ENCODE assay signal across 21 mouse cellular contexts in genomic region chr4:83380266-83380665, GRCm38 (mm10). TPM values are rescaled to one million over a fixed set of nuclear protein-coding genes. Genes with fewer than 3 reads are reported as not detected.
DNase-seq lines count a peak whose midpoint lies in the region; ATAC-seq and TF ChIP-seq lines count a peak whose summit lies in the region.
"Had no signal": no experiment of that assay in that cellular context is flagged by ENCODE, and none has a peak within 500 bp of the region (broad histone marks: within the 10 kb centered on the region; RNA-seq: fewer than 3 reads in every experiment).

No protein-coding gene starts in this region.

- peak; percentile 82 for ATAC-seq in Patski
- no peak for ATAC-seq in forebrain, embryonic 11.5 days (replicated peaks; ENCODE audit: low FRiP score)
- ATAC-seq: forebrain, embryonic 14.5 days; intestine, embryonic 16.5 days; liver, embryonic 12.5 days; lung, postnatal 0 days had no signal

- peak; percentile 71 for DNase-seq in adrenal gland, adult 2 months
- DNase-seq in adrenal gland, postnatal 25 days, result no peak
- peak; percentile 77 for DNase-seq in 3134 (ENCODE audit: extremely low read depth, insufficient read length, low spot score)
- peak; percentile 83 for DNase-seq in Patski (ENCODE audit: low read depth, low spot score)
- DNase-seq in forebrain, embryonic 11.5 days (ENCODE audit: low spot score), result no peak
- no peak for DNase-seq in ovary, adult 18-20 months (ENCODE audit: low spot score)
- DNase-seq in kidney, postnatal 36 days, result no peak
- DNase-seq: B cell, adult 2 months; cerebellum, postnatal 10 days; kidney, postnatal 14 days; left cerebral cortex, postnatal 4 days; thymus, postnatal 25 days had no signal

- 87% methylated on average over 4 of the region's 4 CpGs for WGBS in forebrain, embryonic 11.5 days

- H3K9me3 ChIP-seq in forebrain, embryonic 11.5 days (ENCODE audit: control insufficient read depth, low read length), result no peaks in the 10 kb centered on the region
- H3K9me3 ChIP-seq: embryonic facial prominence, embryonic 15.5 days; liver, embryonic 12.5 days; neural tube, embryonic 12.5 days had no signal

- TF ChIP-seq POLR2A in embryonic fibroblast, embryonic 13.5 days (IDR thresholded peaks at IDR 0.05; ENCODE audit: low read depth, low read length), result no peak

- no peaks in the 10 kb centered on the region for H3K36me3 ChIP-seq in forebrain, embryonic 11.5 days (ENCODE audit: control insufficient read depth, insufficient read depth, low read length)
- H3K36me3 ChIP-seq: embryonic facial prominence, embryonic 15.5 days; liver, embryonic 12.5 days; neural tube, embryonic 12.5 days had no signal

- CTCF ChIA-PET in Patski (lab: Charles Lee), result interaction anchor here (0.9 kb wide), 1 partner anchor 77 kb away, joined by 3 read pairs; no protein-coding TSS in a partner anchor

- in situ Hi-C loops in Patski (cut with MboI; ENCODE audit: low pct_unique_long_range_greater_than_20kb), result no loop called here

- H3K27me3 ChIP-seq in Patski, result no peaks in the 10 kb centered on the region
- no peaks in the 10 kb centered on the region for H3K27me3 ChIP-seq in forebrain, embryonic 11.5 days (ENCODE audit: control insufficient read depth, insufficient read depth, low read length)
- H3K27me3 ChIP-seq: embryonic facial prominence, embryonic 15.5 days; liver, embryonic 12.5 days; neural tube, embryonic 12.5 days had no signal

- H3K27ac ChIP-seq in embryonic fibroblast, embryonic 13.5 days (ENCODE audit: insufficient read depth, low read length), result peak overlapping the region; percentile 92
- no peak overlapping the region for H3K27ac ChIP-seq in forebrain, embryonic 11.5 days (ENCODE audit: low read depth, low read length)
- H3K27ac ChIP-seq: embryonic facial prominence, embryonic 15.5 days; hindbrain, embryonic 14.5 days; liver, embryonic 12.5 days; neural tube, embryonic 12.5 days had no signal

- H3K4me3 ChIP-seq in embryonic fibroblast, embryonic 13.5 days (ENCODE audit: insufficient read depth, low read length), result no peak overlapping the region
- H3K4me3 ChIP-seq in forebrain, embryonic 11.5 days (ENCODE audit: low read depth, low read length), result no peak overlapping the region
- H3K4me3 ChIP-seq: embryonic facial prominence, embryonic 15.5 days; liver, embryonic 12.5 days; neural tube, embryonic 12.5 days had no signal

- POLR2A ChIA-PET in Patski (lab: Charles Lee), result interaction anchor here (0.6 kb wide), 1 partner anchor 36 kb away, joined by 3 read pairs; no protein-coding TSS in a partner anchor

- H3K9ac ChIP-seq in forebrain, embryonic 11.5 days (ENCODE audit: low read length), result no peak overlapping the region
- H3K9ac ChIP-seq: embryonic facial prominence, embryonic 15.5 days; hindbrain, embryonic 14.5 days; liver, embryonic 12.5 days; neural tube, embryonic 12.5 days had no signal

- peaks cover 16% of the 10 kb centered on the region for H3K4me1 ChIP-seq in embryonic fibroblast, embryonic 13.5 days (ENCODE audit: control insufficient read depth, insufficient read depth, low read length)
- no peaks in the 10 kb centered on the region for H3K4me1 ChIP-seq in forebrain, embryonic 11.5 days (replicated peaks; ENCODE audit: control insufficient read depth, insufficient read depth, low read length)
- H3K4me1 ChIP-seq: embryonic facial prominence, embryonic 15.5 days; liver, embryonic 12.5 days; neural tube, embryonic 12.5 days had no signal

- H3K4me2 ChIP-seq in forebrain, embryonic 11.5 days (ENCODE audit: low read depth, low read length, severe bottlenecking), result no peak overlapping the region
- H3K4me2 ChIP-seq: embryonic facial prominence, embryonic 15.5 days; heart, embryonic 11.5 days; hindbrain, embryonic 14.5 days; liver, embryonic 12.5 days; neural tube, embryonic 12.5 days had no signal

- TF ChIP-seq CTCF in Patski (IDR thresholded peaks at IDR 0.05), result no peak
- no peak for TF ChIP-seq CTCF in embryonic fibroblast, embryonic 13.5 days (IDR thresholded peaks at IDR 0.05; ENCODE audit: borderline replicate concordance, insufficient read depth, low read length)

RNA-seq across cellular contexts. Expression of gene Snapc3, which starts 37.3 kb away (rescaled TPM):
- 10 to 100 TPM; 19.2 to 22.5 TPM for total RNA-seq in adrenal gland, adult 2 months (2021)
- polyA plus RNA-seq in adrenal gland, adult 2 months (2012; rRNA removed), result 22.7 and 28.5 TPM in 2 replicates
- total RNA-seq in adrenal gland, postnatal 25 days (2021), result 27.5 and 31.8 TPM in 2 replicates
- 34.3 TPM for polyA plus RNA-seq in Patski (2021)
- polyA plus RNA-seq in embryonic fibroblast, embryonic 13.5 days (2011; ENCODE audit: insufficient read length, low read depth, missing spikeins), result 32.0 and 32.8 TPM in 2 replicates
- polyA plus RNA-seq in forebrain, embryonic 11.5 days (2014; fragmentation: Nextera tagmentation; extraction: Ambion mirVana), result 72.1 and 73.4 TPM in 2 replicates

RNA-seq across cellular contexts. Expression of gene Ttc39b, which starts 56.2 kb away (rescaled TPM):
- 10 to 100 TPM; 17.9 to 18.2 TPM for total RNA-seq in adrenal gland, adult 2 months (2021)
- polyA plus RNA-seq in adrenal gland, adult 2 months (2012; rRNA removed), result 1.3 and 1.5 TPM in 2 replicates
- total RNA-seq in adrenal gland, postnatal 25 days (2021), result 16.7 and 19.6 TPM in 2 replicates
- 14.4 TPM for polyA plus RNA-seq in Patski (2021)
- 34.6 and 39.5 TPM in 2 replicates for polyA plus RNA-seq in embryonic fibroblast, embryonic 13.5 days (2011; ENCODE audit: insufficient read length, low read depth, missing spikeins)
- 3.4 and 4.0 TPM in 2 replicates for polyA plus RNA-seq in forebrain, embryonic 11.5 days (2014; fragmentation: Nextera tagmentation; extraction: Ambion mirVana)

Comparison
In these comparisons a context has a peak if more than half of its experiments do, and no peak if none do; other contexts are left out.
1. DNase-seq: peak in adrenal gland, adult 2 months (single experiment), 3134 (single experiment) and Patski (single experiment); none in adrenal gland, postnatal 25 days (single experiment), forebrain, embryonic 11.5 days (single experiment), ovary, adult 18-20 months (single experiment) and kidney, postnatal 36 days (0 of 2).